Mouse (Mus musculus) lung, postnatal 0 days (tissue): Measurements from ENCODE around the gene Gm34653.

Experiments
- CTCF ChIP-seq: IDR thresholded peaks from 2 replicates; pipeline ENCODE4 v1.5.1; 2016; ENCODE audit warnings: antibody characterized with exemption, mild to moderate bottlenecking
- EP300 ChIP-seq: IDR thresholded peaks from 2 replicates; pipeline ENCODE4 v1.6.1; 2016; ENCODE audit warnings: antibody characterized with exemption, mild to moderate bottlenecking, control low read depth

GRCm38 (mm10) chr2:34784085-34784484, 48.7 kb upstream of the Gm34653 start:
- no peak for TF ChIP-seq EP300
- peak; percentile 91 for TF ChIP-seq CTCF
